Mouse (Mus musculus) hindbrain, embryonic 16.5 days (tissue): ENCODE data around the gene Gm10198. TPM values are rescaled to one million over a fixed set of nuclear protein-coding genes. Genes with fewer than 3 reads are reported as not detected.

Experiments used
- ATAC-seq: fragments of 200-750 bp; cut with Nextera tagmentation; 2 replicates; pipeline ENCODE4 v1.8.0; 2017; ENCODE audit warnings: moderate TSS enrichment, moderate library complexity
- H3K27ac ChIP-seq: fragments of 300-500 bp; sonication (generic); 2 replicates; pipeline ENCODE4 v1.5.1; 2014; ENCODE audit warnings: low read depth, mild to moderate bottlenecking, control low read depth, low read length, moderate library complexity
- H3K27me3 ChIP-seq: fragments of 300-500 bp; sonication (generic); replicated peaks from 2 replicates; pipeline ENCODE4 v1.6.1; 2014; ENCODE audit warnings: low read length; ENCODE audit not compliant: control insufficient read depth, insufficient read depth
- H3K36me3 ChIP-seq: fragments of 300-500 bp; sonication (generic); 2 replicates; pipeline ENCODE4 v1.6.1; 2014; ENCODE audit warnings: mild to moderate bottlenecking, low read length, moderate library complexity, mixed read lengths; ENCODE audit not compliant: control insufficient read depth, insufficient read depth
- H3K4me1 ChIP-seq: fragments of 300-500 bp; sonication (generic); 2 replicates; pipeline ENCODE4 v1.6.1; 2014; ENCODE audit warnings: low read depth, low read length; ENCODE audit not compliant: control insufficient read depth, insufficient read depth
- H3K4me2 ChIP-seq: fragments of 300-500 bp; sonication (generic); 2 replicates; pipeline ENCODE4 v1.6.1; 2014; ENCODE audit warnings: mild to moderate bottlenecking, low read length, control low read depth, moderate library complexity
- H3K4me3 ChIP-seq: fragments of 300-500 bp; sonication (generic); 2 replicates; pipeline ENCODE4 v1.5.1; 2014; ENCODE audit warnings: mild to moderate bottlenecking, low read length, control low read depth, moderate library complexity
- H3K9ac ChIP-seq: fragments of 300-500 bp; sonication (generic); 2 replicates; pipeline ENCODE4 v1.6.1; 2014; ENCODE audit warnings: low read depth, mild to moderate bottlenecking, control low read depth, low read length, moderate library complexity
- H3K9me3 ChIP-seq: fragments of 300-500 bp; sonication (generic); 2 replicates; pipeline ENCODE4 v1.6.1; 2014; ENCODE audit warnings: mild to moderate bottlenecking, low read length, moderate library complexity; ENCODE audit not compliant: control insufficient read depth
- WGBS: fragments of 180-500 bp; shearing (Covaris S2); extraction: QIAGEN DNeasy Blood & Tissue Kit; methylation state at CpG from one replicate; pipeline ENCODE4 v1.1.7; 2014; 5-methylcytosine and 5-hydroxymethylcytosine counted together
- polyA plus RNA-seq: library from polyadenylated mRNA; unstranded; fragments of >200 nt; fragmentation: Nextera tagmentation; extraction: Ambion mirVana; gene quantifications from 2 replicates; pipeline ENCODE4 v1.2.1, GENCODE M21; 2015

Gm10198 gene
- polyA plus RNA-seq: not detected in 2 replicates

GRCm38 (mm10) chr13:111592485-111592884 lies at the start of gene Gm10198:
Gm10198 (plus strand) TSS chr13:111592785.
- H3K36me3 ChIP-seq: no peaks in the 10 kb centered on the region
- H3K27ac ChIP-seq: no peak within 1 kb of the TSS
- H3K27me3 ChIP-seq: no peaks in the 10 kb centered on the region
- H3K9me3 ChIP-seq: no peaks in the 10 kb centered on the region
- ATAC-seq: no peak
- no peak within 1 kb of the TSS for H3K9ac ChIP-seq
- H3K4me1 ChIP-seq: no peaks in the 10 kb centered on the region
- no peak within 1 kb of the TSS for H3K4me3 ChIP-seq
- H3K4me2 ChIP-seq: no peak within 1 kb of the TSS

GRCm38 (mm10) chr13:111545286-111545685 lies 47.3 kb upstream of the Gm10198 start:
- WGBS: 85% methylated on average over 5 of the region's 5 CpGs
- H3K4me2 ChIP-seq: no peak overlapping the region
- no peak overlapping the region for H3K27ac ChIP-seq
- H3K27me3 ChIP-seq: no peaks in the 10 kb centered on the region
- H3K36me3 ChIP-seq: no peaks in the 10 kb centered on the region
- H3K4me3 ChIP-seq: no peak overlapping the region
- no peak overlapping the region for H3K9ac ChIP-seq
- no peaks in the 10 kb centered on the region for H3K9me3 ChIP-seq
- ATAC-seq: no peak
- no peaks in the 10 kb centered on the region for H3K4me1 ChIP-seq

- H3K4me3 ChIP-seq: no peak overlapping the region
- no peak for ATAC-seq
Measured at GRCm38 (mm10) chr13:111552769-111553168, 39.8 kb upstream of the Gm10198 start.

GRCm38 (mm10) chr13:111553182-111553581 lies 39.4 kb upstream of the Gm10198 start:
- no peak for ATAC-seq
- H3K36me3 ChIP-seq: no peaks in the 10 kb centered on the region
- no peak overlapping the region for H3K4me3 ChIP-seq
- H3K4me1 ChIP-seq: 0 out of 2 replicates have a peak, but pooled peaks cover 3% of the 10 kb centered on the region
- no peak overlapping the region for H3K27ac ChIP-seq
- 93% methylated on average over 7 of the region's 7 CpGs for WGBS
- H3K9ac ChIP-seq: no peak overlapping the region
- no peaks in the 10 kb centered on the region for H3K27me3 ChIP-seq
- no peaks in the 10 kb centered on the region for H3K9me3 ChIP-seq
- H3K4me2 ChIP-seq: no peak overlapping the region

More at GRCm38 (mm10) chr13:111552769-111553168, 39.8 kb upstream of the Gm10198 start:
- Histone ChIP-seq H3K4me1 (0 out of 2 replicates have a peak, but pooled peaks cover 3% of the 10 kb centered on the region), H3K36me3 (no peaks in the 10 kb centered on the region), H3K9ac (no peak overlapping the region), H3K27me3 (no peaks in the 10 kb centered on the region), H3K9me3 (no peaks in the 10 kb centered on the region), H3K27ac (no peak overlapping the region), H3K4me2 (no peak overlapping the region)
- WGBS: 94% methylated on average over 7 of the region's 7 CpGs

- Histone ChIP-seq H3K27me3 (no peaks in the 10 kb centered on the region), H3K36me3 (no peaks in the 10 kb centered on the region), H3K4me3 (no peak overlapping the region), H3K4me1 (0 out of 2 replicates have a peak, but pooled peaks cover 3% of the 10 kb centered on the region), H3K9ac (no peak overlapping the region), H3K27ac (no peak overlapping the region), H3K4me2 (no peak overlapping the region), H3K9me3 (no peaks in the 10 kb centered on the region)
- 81% methylated on average over 8 of the region's 8 CpGs for WGBS
- no peak for ATAC-seq
Measured at GRCm38 (mm10) chr13:111553941-111554340, 38.6 kb upstream of the Gm10198 start.

GRCm38 (mm10) chr13:111555333-111555732 lies 37.3 kb upstream of the Gm10198 start:
- Histone ChIP-seq H3K9me3 (no peaks in the 10 kb centered on the region), H3K9ac (no peak overlapping the region), H3K4me1 (0 out of 2 replicates have a peak, but pooled peaks cover 3% of the 10 kb centered on the region), H3K4me3 (no peak overlapping the region), H3K36me3 (no peaks in the 10 kb centered on the region), H3K27me3 (no peaks in the 10 kb centered on the region), H3K4me2 (no peak overlapping the region), H3K27ac (no peak overlapping the region)
- WGBS: 46% methylated on average over 8 of the region's 8 CpGs
- ATAC-seq: no peak

GRCm38 (mm10) chr13:111556375-111556774 lies 36.2 kb upstream of the Gm10198 start:
- Histone ChIP-seq H3K4me2 (no peak overlapping the region), H3K4me3 (no peak overlapping the region), H3K9me3 (no peaks in the 10 kb centered on the region), H3K9ac (no peak overlapping the region), H3K36me3 (no peaks in the 10 kb centered on the region), H3K27me3 (no peaks in the 10 kb centered on the region), H3K27ac (no peak overlapping the region), H3K4me1 (0 out of 2 replicates have a peak, but pooled peaks cover 3% of the 10 kb centered on the region)
- WGBS: 77% methylated on average over 4 of the region's 4 CpGs
- no peak for ATAC-seq

- H3K9ac ChIP-seq: no peak overlapping the region
- 0 out of 2 replicates have a peak, but pooled peaks cover 3% of the 10 kb centered on the region for H3K4me1 ChIP-seq
- no peak overlapping the region for H3K27ac ChIP-seq
- H3K36me3 ChIP-seq: no peaks in the 10 kb centered on the region
- H3K4me2 ChIP-seq: no peak overlapping the region
- no peak overlapping the region for H3K4me3 ChIP-seq
- ATAC-seq: no peak
- H3K27me3 ChIP-seq: no peaks in the 10 kb centered on the region
- 88% methylated on average over 3 of the region's 3 CpGs for WGBS
- H3K9me3 ChIP-seq: no peaks in the 10 kb centered on the region
Measured at GRCm38 (mm10) chr13:111560152-111560551, 32.4 kb upstream of the Gm10198 start.

- WGBS: 74% methylated on average over 5 of the region's 5 CpGs
Measured at GRCm38 (mm10) chr13:111562595-111562994, 30.0 kb upstream of the Gm10198 start.

GRCm38 (mm10) chr13:111574196-111574595 lies 18.4 kb upstream of the Gm10198 start:
- Histone ChIP-seq H3K9ac (no peak overlapping the region), H3K4me2 (no peak overlapping the region), H3K36me3 (no peaks in the 10 kb centered on the region), H3K4me3 (no peak overlapping the region), H3K9me3 (no peaks in the 10 kb centered on the region), H3K4me1 (no peaks in the 10 kb centered on the region), H3K27ac (no peak overlapping the region), H3K27me3 (no peaks in the 10 kb centered on the region)
- no peak for ATAC-seq
- WGBS: 41% methylated on average over 4 of the region's 4 CpGs

More at GRCm38 (mm10) chr13:111562595-111562994, 30.0 kb upstream of the Gm10198 start:
- Histone ChIP-seq H3K9ac (no peak overlapping the region), H3K4me3 (no peak overlapping the region), H3K27me3 (no peaks in the 10 kb centered on the region), H3K9me3 (no peaks in the 10 kb centered on the region), H3K4me1 (no peaks in the 10 kb centered on the region), H3K36me3 (no peaks in the 10 kb centered on the region), H3K4me2 (no peak overlapping the region), H3K27ac (no peak overlapping the region)
- ATAC-seq: no peak
